Mouse (Mus musculus): ENCODE data around the gene Plppr2. TPM values are rescaled to one million over a fixed set of nuclear protein-coding genes. Genes with fewer than 3 reads are reported as not detected.

The Plppr2 gene
- total and polyA plus RNA-seq, 3 experiments, result not detected

DNA sequence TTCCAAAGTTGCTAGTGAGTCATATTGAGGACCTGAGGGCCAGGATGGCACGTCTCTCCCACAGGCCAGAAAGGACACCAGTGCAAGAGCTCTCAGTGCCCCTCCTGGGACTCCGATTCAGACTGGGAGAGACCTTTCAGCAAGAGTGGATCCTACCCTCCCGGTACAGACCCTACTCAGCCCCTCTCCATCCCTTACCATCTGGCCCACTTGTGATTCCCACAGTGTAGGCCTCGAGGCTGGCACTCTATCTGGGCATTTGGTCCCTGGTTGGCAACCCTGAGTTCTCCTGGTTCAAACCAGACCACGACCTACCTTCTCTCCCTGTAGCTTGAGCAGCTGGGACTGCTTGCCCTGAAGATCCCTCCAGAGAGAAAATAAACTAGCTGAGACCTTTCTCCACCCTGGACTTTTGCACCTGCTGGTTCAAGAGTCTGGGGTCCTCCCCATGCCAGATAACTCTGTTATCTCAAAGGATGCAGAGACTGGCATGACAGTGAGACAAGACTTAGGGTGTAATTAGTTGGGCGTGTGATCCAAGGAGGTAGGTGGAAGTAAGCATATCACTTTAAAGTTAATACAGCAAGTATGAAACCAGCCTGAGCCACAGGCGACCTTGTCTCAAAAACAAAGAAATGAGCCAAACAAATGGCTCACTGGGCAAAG is 1.2 kb upstream of the Plppr2 start:
- TF ChIP-seq BHLHE40 (IDR thresholded peaks at IDR 0.05; ENCODE audit: low read depth, low read length) (no peak), MAFK (IDR thresholded peaks at IDR 0.05; ENCODE audit: insufficient replicate concordance, low read length) (no peak), POLR2AphosphoS2 (IDR thresholded peaks at IDR 0.05; ENCODE audit: low read depth, low read length) (no peak), CHD1 (IDR thresholded peaks at IDR 0.05; ENCODE audit: low read depth, low read length) (no peak), ETS1 (conservative IDR thresholded peaks at IDR 0.05; ENCODE audit: low read depth, low read length) (no peak), CHD2 (IDR thresholded peaks at IDR 0.05; ENCODE audit: low read length) (no peak), CTCF (conservative IDR thresholded peaks at IDR 0.05 in 1 of 2, IDR thresholded peaks at IDR 0.05 in 1 of 2; ENCODE audit: low read depth in 2 of 2, low read length in 2 of 2) (no peak), MEF2A (IDR thresholded peaks at IDR 0.05; ENCODE audit: borderline replicate concordance, low read depth, low read length) (no peak), RCOR1 (conservative IDR thresholded peaks at IDR 0.05; ENCODE audit: low read depth, low read length) (no peak), GABPA (IDR thresholded peaks at IDR 0.05; ENCODE audit: insufficient replicate concordance, low read depth, low read length) (no peak), SMC3 (IDR thresholded peaks at IDR 0.05; ENCODE audit: low read depth, low read length) (no peak)
- DNase-seq (ENCODE audit: extremely low read depth), result no peak
- Histone ChIP-seq H3K9ac (ENCODE audit: insufficient read depth, low read depth) (no peak overlapping the region), H3K4me2 (ENCODE audit: insufficient read depth, low read depth, poor library complexity, severe bottlenecking) (no peak overlapping the region), H3K27me3 (replicated peaks) (peaks cover 75% of the 10 kb centered on the region), H3K36me3 (replicated peaks in 1 of 2; ENCODE audit: control insufficient read depth in 1 of 2, insufficient read depth in 1 of 2, low read length in 1 of 2) (no peaks in the 10 kb centered on the region), H3K4me3 (replicated peaks in 1 of 3; ENCODE audit: low read depth in 2 of 3, low read length in 2 of 3, poor library complexity in 1 of 3) (no peak overlapping the region), H3K27ac (ENCODE audit: insufficient read depth, low read depth) (no peak overlapping the region), H3K9me3 (replicated peaks; ENCODE audit: low read length) (peaks cover 4% of the 10 kb centered on the region), H3K4me1 (ENCODE audit: control insufficient read depth in 1 of 2, insufficient read depth in 2 of 2) (no peaks in the 10 kb centered on the region), H3K79me2 (replicated peaks; ENCODE audit: control insufficient read depth, extremely low read depth, insufficient read depth, poor library complexity, severe bottlenecking) (no peaks in the 10 kb centered on the region)
- in situ Hi-C loops (cut with MboI; ENCODE audit: low pct_ligation_motif_present, low pct_unique_long_range_greater_than_20kb, low sequenced_read_pairs), result no loop called here
- dilution Hi-C loops (cut with MboI; ENCODE audit: extremely low pct_ligation_motif_present, extremely low pct_unique_long_range_greater_than_20kb, low sequenced_read_pairs), result no loop called here

- dilution Hi-C loops (cut with MboI; ENCODE audit: extremely low pct_ligation_motif_present, extremely low pct_unique_long_range_greater_than_20kb, low sequenced_read_pairs), result no loop called here
These were observed 910 bp downstream of the Plppr2 start for GRCm38 (mm10) chr9:21937711-21938175.

More at GRCm38 (mm10) chr9:21937711-21938175, 910 bp downstream of the Plppr2 start:
- TF ChIP-seq TBP (conservative IDR thresholded peaks at IDR 0.05; ENCODE audit: low read depth, low read length), result no peak
- TF ChIP-seq MYC (IDR thresholded peaks at IDR 0.05; ENCODE audit: low read depth, low read length), result no peak
- TF ChIP-seq MAFK (IDR thresholded peaks at IDR 0.05; ENCODE audit: insufficient replicate concordance, low read length), result no peak
- no peak for TF ChIP-seq CTCF (conservative IDR thresholded peaks at IDR 0.05 in 1 of 2, IDR thresholded peaks at IDR 0.05 in 1 of 2; ENCODE audit: low read depth in 2 of 2, low read length in 2 of 2)
- no peak for TF ChIP-seq KAT2A (IDR thresholded peaks at IDR 0.05; ENCODE audit: insufficient replicate concordance, low read length)
- no peak for TF ChIP-seq SMC3 (IDR thresholded peaks at IDR 0.05; ENCODE audit: low read depth, low read length)
- TF ChIP-seq BHLHE40 (IDR thresholded peaks at IDR 0.05; ENCODE audit: low read depth, low read length), result no peak
- TF ChIP-seq JUN (IDR thresholded peaks at IDR 0.05; ENCODE audit: insufficient read depth, low read depth, low read length), result no peak
- no peak for TF ChIP-seq EP300 (IDR thresholded peaks at IDR 0.05; ENCODE audit: low read length)
- no peak for TF ChIP-seq RAD21 (IDR thresholded peaks at IDR 0.05; ENCODE audit: low read depth, low read length)
- TF ChIP-seq MAZ (IDR thresholded peaks at IDR 0.05; ENCODE audit: low read depth, low read length), result no peak
- TF ChIP-seq MAX (IDR thresholded peaks at IDR 0.05; ENCODE audit: low read length), result no peak
- Histone ChIP-seq H3K4me2 (ENCODE audit: insufficient read depth, low read depth, poor library complexity, severe bottlenecking) (no peak overlapping the region), H3K9me3 (replicated peaks; ENCODE audit: low read length) (peaks cover 4% of the 10 kb centered on the region), H3K4me1 (ENCODE audit: control insufficient read depth in 1 of 2, insufficient read depth in 2 of 2) (no peaks in the 10 kb centered on the region), H3K27me3 (replicated peaks) (peaks cover 65% of the 10 kb centered on the region), H3K36me3 (replicated peaks in 1 of 2; ENCODE audit: control insufficient read depth in 1 of 2, insufficient read depth in 1 of 2, low read length in 1 of 2) (no peaks in the 10 kb centered on the region), H3K79me2 (replicated peaks; ENCODE audit: control insufficient read depth, extremely low read depth, insufficient read depth, poor library complexity, severe bottlenecking) (no peaks in the 10 kb centered on the region), H3K27ac (ENCODE audit: insufficient read depth, low read depth) (no peak overlapping the region), H3K4me3 (replicated peaks in 1 of 3; ENCODE audit: low read depth in 2 of 3, low read length in 2 of 3, poor library complexity in 1 of 3) (no peak overlapping the region), H3K9ac (ENCODE audit: insufficient read depth, low read depth) (no peak overlapping the region)
- DNase-seq (ENCODE audit: extremely low read depth), result no peak
- in situ Hi-C loops (cut with MboI; ENCODE audit: low pct_ligation_motif_present, low pct_unique_long_range_greater_than_20kb, low sequenced_read_pairs), result no loop called here

Data from CH12.LX (cell line).